Comparison of ENCODE assay signal across 7 mouse cellular contexts in genomic region chr10:105572829-105573228, GRCm38 (mm10). TPM values are rescaled to one million over a fixed set of nuclear protein-coding genes. Genes with fewer than 3 reads are reported as not detected.
DNase-seq lines count a peak whose midpoint lies in the region; ATAC-seq and TF ChIP-seq lines count a peak whose summit lies in the region.

No protein-coding gene starts in this region.

- TF ChIP-seq CTCF in embryonic fibroblast, embryonic 13.5 days (IDR thresholded peaks at IDR 0.05; ENCODE audit: borderline replicate concordance, insufficient read depth, low read length), result no peak

- no peaks in the 10 kb centered on the region; the same call in 1 of the 2 replicates for H3K36me3 ChIP-seq in intestine, embryonic 14.5 days (ENCODE audit: control insufficient read depth, insufficient read depth, low read length)

- no peaks in the 10 kb centered on the region for H3K27me3 ChIP-seq in intestine, embryonic 14.5 days (replicated peaks; ENCODE audit: control insufficient read depth, insufficient read depth, low read length)

- ATAC-seq in intestine, embryonic 14.5 days (replicated peaks; ENCODE audit: low FRiP score, low TSS enrichment, low read depth), result no peak
- no peak for ATAC-seq in cerebellum, adult (ENCODE audit: insufficient number of reproducible peaks, low FRiP score, low TSS enrichment)

- H3K27ac ChIP-seq in embryonic fibroblast, embryonic 13.5 days (ENCODE audit: insufficient read depth, low read length), result no peak overlapping the region
- no peak overlapping the region for H3K27ac ChIP-seq in intestine, embryonic 14.5 days (ENCODE audit: low read depth)

- 3% methylated on average over 16 of the region's 16 CpGs for WGBS in intestine, embryonic 14.5 days

- 0 out of 2 replicates have a peak, but pooled peaks cover 3% of the 10 kb centered on the region for H3K4me1 ChIP-seq in embryonic fibroblast, embryonic 13.5 days (ENCODE audit: control insufficient read depth, insufficient read depth, low read length)
- H3K4me1 ChIP-seq in intestine, embryonic 14.5 days (replicated peaks; ENCODE audit: control insufficient read depth, insufficient read depth, low read length), result peaks cover 5% of the 10 kb centered on the region; the same call in 1 of the 2 replicates

- peak overlapping the region; percentile 77 for H3K4me3 ChIP-seq in embryonic fibroblast, embryonic 13.5 days (ENCODE audit: insufficient read depth, low read length)
- H3K4me3 ChIP-seq in intestine, embryonic 14.5 days (ENCODE audit: low read depth, low read length), result peak overlapping the region; percentile 78

- H3K9ac ChIP-seq in intestine, embryonic 14.5 days (ENCODE audit: low read length), result peak overlapping the region; percentile 65

- peak; percentile 10 for DNase-seq in right cerebral cortex, postnatal 25 days
- no peak for DNase-seq in right cerebral cortex, adult 18-20 months
- DNase-seq in intestine, embryonic 14.5 days (ENCODE audit: low spot score), result peak; percentile 57
- peak; percentile 48 for DNase-seq in naive thymus-derived CD4-positive, alpha-beta T cell, adult 2 months (ENCODE audit: low read depth)
- DNase-seq in urinary bladder, postnatal 36 days (ENCODE audit: low spot score in 2 of 2), result no peak

- H3K9me3 ChIP-seq in intestine, embryonic 14.5 days (ENCODE audit: control insufficient read depth, low read length), result no peaks in the 10 kb centered on the region

- peak overlapping the region; percentile 95 for H3K4me2 ChIP-seq in intestine, embryonic 14.5 days (ENCODE audit: low read length)

- no peak for TF ChIP-seq POLR2A in embryonic fibroblast, embryonic 13.5 days (IDR thresholded peaks at IDR 0.05; ENCODE audit: low read depth, low read length)

RNA-seq across cellular contexts. Expression of gene Tmtc2, which starts 1.4 kb away (rescaled TPM):
- 7.0 and 8.8 TPM in 2 replicates for polyA plus RNA-seq in embryonic fibroblast, embryonic 13.5 days (2011; ENCODE audit: insufficient read length, low read depth, missing spikeins)
- 10.9 and 12.6 TPM in 2 replicates for polyA plus RNA-seq in intestine, embryonic 14.5 days (2014; fragmentation: Nextera tagmentation; extraction: Ambion mirVana)

Comparison
In these comparisons a context has a peak if more than half of its experiments do, and no peak if none do; other contexts are left out.
1. DNase-seq: peak in right cerebral cortex, postnatal 25 days (single experiment), intestine, embryonic 14.5 days (single experiment) and naive thymus-derived CD4-positive, alpha-beta T cell, adult 2 months (single experiment); none in right cerebral cortex, adult 18-20 months (single experiment) and urinary bladder, postnatal 36 days (0 of 2).